In genomic region chr6:140485636-140486035, GRCm38 (mm10) we compare ENCODE assay signal across 17 mouse cellular contexts.
"Had no signal": no experiment of that assay in that cellular context is flagged by ENCODE, and none has a peak within 500 bp of the region (broad histone marks: within the 10 kb centered on the region; RNA-seq: fewer than 3 reads in every experiment).

No protein-coding gene starts in this region.

- ATAC-seq: lung, postnatal 0 days; midbrain, embryonic 16.5 days had no signal

- H3K4me3 ChIP-seq: lung, embryonic 15.5 days; midbrain, embryonic 10.5 days; midbrain, embryonic 12.5 days; myocyte; neural tube, embryonic 12.5 days; stomach, embryonic 15.5 days had no signal

- H3K9ac ChIP-seq: liver, embryonic 14.5 days; lung, embryonic 15.5 days; midbrain, embryonic 12.5 days; neural tube, embryonic 12.5 days; stomach, embryonic 15.5 days had no signal

- H3K27ac ChIP-seq: liver, embryonic 14.5 days; lung, embryonic 15.5 days; midbrain, embryonic 10.5 days; midbrain, embryonic 12.5 days; neural tube, embryonic 12.5 days; stomach, embryonic 15.5 days had no signal

- H3K36me3 ChIP-seq: lung, embryonic 15.5 days; midbrain, embryonic 12.5 days; neural tube, embryonic 12.5 days; stomach, embryonic 15.5 days had no signal

- H3K27me3 ChIP-seq: lung, embryonic 15.5 days; midbrain, embryonic 12.5 days; neural tube, embryonic 12.5 days; stomach, embryonic 15.5 days had no signal

- H3K4me2 ChIP-seq: lung, embryonic 15.5 days; midbrain, embryonic 12.5 days; neural tube, embryonic 12.5 days; stomach, embryonic 15.5 days had no signal

- H3K9me3 ChIP-seq: lung, embryonic 15.5 days; midbrain, embryonic 10.5 days; midbrain, embryonic 12.5 days; neural tube, embryonic 12.5 days; stomach, embryonic 15.5 days had no signal

- DNase-seq: lung, adult 2 months; lung, postnatal 14 days; lung, postnatal 36 days; midbrain, embryonic 14.5 days; right cerebral cortex, postnatal 14 days; thymus, adult 2 months; thymus, postnatal 25 days; thymus, postnatal 4 days had no signal
